Mouse (Mus musculus): ENCODE data around the gene Cdh4.

GRCm38 (mm10) chr2:179838036-179838435, 395.8 kb downstream of the Cdh4 start:
- TF ChIP-seq POLR2A (IDR thresholded peaks at IDR 0.05; ENCODE audit: low read depth, low read length), result no peak
- no peak for TF ChIP-seq CTCF (IDR thresholded peaks at IDR 0.05; ENCODE audit: borderline replicate concordance, insufficient read depth, low read length)

All from embryonic fibroblast, embryonic 13.5 days (primary cell).